Mouse (Mus musculus): Measurements from ENCODE around the gene E4f1. TPM values are rescaled to one million over a fixed set of nuclear protein-coding genes. Genes with fewer than 3 reads are reported as not detected.

The E4f1 gene
- total RNA-seq, 2 experiments from 2014 or later, result 9.8 to 10.1 TPM

DNA sequence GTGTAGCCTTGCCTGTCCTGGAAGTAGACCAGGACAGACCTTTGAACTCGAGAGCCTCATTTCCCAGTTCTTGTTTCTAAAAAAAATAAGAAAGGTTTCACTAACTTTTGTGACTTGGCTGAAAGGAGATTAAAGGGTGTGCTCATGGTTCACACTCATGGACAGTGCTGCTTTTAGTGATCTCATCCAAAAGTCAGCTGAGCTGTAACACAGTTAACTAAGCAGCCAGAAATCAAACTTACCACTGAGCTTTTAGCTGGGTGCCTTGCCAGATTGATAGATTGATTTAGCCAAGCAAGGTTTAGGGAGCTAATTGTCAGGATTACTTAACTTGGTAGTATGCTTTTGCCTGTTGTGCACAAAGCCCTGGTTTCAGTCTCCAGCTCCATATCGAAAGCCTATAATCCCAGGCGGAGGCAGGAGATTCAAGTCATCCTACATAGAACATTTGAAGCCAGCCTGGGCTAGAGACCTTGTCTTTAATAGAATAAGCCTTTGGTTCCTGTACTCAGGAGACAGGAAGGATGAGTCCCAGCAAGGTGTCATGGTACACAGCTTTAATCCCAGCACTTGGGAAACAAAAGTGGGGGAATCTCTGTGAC is 54.0 kb downstream of the E4f1 start:
- DNase-seq, result no peak

GRCm38 (mm10) chr17:24415011-24415410 is 55.1 kb downstream of the E4f1 start:
- DNase-seq, result no peak

- DNase-seq, result peak; percentile 95
Measured at GRCm38 (mm10) chr17:24414230-24414976, 55.7 kb downstream of the E4f1 start, which contains the start of gene Rnps1. TSS of gene Rnps1 (plus strand) at chr17:24414565.

DNA sequence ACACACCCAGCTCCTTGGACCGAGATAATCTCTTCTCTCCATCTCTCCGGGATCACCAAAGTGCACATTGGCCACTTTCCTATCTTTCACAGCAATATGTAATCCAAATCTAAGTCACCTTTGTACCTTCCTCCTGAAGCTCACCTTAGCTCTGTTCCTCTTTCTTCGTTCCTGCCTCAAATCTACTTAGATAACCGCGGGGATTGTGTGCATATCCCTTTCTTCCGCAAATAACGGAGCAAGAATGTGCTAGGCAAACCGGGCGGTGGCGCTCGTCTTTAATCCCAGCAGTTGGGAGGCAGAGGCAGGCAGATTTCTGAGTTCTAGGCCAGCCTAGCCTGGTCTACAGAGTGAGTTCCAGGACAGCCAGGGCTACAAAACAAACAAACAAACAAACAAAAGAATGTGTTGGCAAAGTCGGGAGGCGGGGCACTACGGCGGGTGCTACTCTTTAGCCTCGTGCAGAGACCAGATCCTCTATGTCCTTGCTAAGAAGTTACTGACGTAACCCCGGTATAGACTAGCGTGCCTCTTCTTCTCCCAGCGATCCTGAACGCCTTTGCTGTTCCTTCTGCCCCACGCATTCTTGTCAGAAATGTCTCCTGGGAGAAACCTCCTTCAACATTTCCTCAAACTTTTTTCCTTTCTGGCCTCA is 56.4 kb downstream of the E4f1 start:
- DNase-seq, result peak in 1 of 2 experiments; percentile 31

GRCm38 (mm10) chr17:24407116-24407803 is 62.9 kb downstream of the E4f1 start:
- DNase-seq, result no peak

- no peak for DNase-seq
Measured at GRCm38 (mm10) chr17:24402371-24402770, 67.7 kb downstream of the E4f1 start.

DNA sequence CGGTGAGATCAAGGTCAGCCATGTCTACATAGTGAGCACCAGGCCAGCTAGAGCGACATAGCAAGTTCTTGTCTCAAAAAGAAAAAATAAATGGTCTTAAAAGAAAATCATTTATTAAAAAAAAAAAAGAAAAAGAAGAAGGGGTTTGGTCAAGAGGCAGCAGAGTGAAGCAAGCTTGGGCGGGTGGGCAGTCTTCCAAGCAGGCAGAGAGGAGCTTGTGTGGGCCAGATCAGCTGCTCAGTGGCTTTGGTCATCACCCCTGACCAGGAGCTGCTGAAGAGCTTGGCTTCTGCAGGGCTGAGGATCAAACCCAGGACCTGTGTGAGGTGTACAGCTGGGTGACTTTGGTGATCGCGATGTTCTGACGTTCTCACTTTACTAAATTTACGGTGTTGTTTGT is 75.7 kb downstream of the E4f1 start:
- peak in 1 of 2 experiments; percentile 18 for DNase-seq

Other genes starting within 250 kb of the E4f1 start
- 1 to 10 TPM; 1.9 to 3.0 TPM for gene Tedc2, start 249.5 kb downstream of the E4f1 start, total RNA-seq (2021)
- under 1 TPM; 0.62 to 0.65 TPM for gene Ccnf, start 218.8 kb downstream of the E4f1 start, total RNA-seq (2021)
- under 1 TPM in 1 of 2 experiments, not detected in 1; 0.05 TPM for gene Abca17, start 119.2 kb downstream of the E4f1 start, total RNA-seq (2021)
- 10 to 100 TPM; 11.1 to 13.1 TPM for gene Abca3, start 118.4 kb downstream of the E4f1 start, total RNA-seq (2021)
- 10 to 100 TPM; 60.6 to 64.6 TPM for gene Rnps1, start 55.7 kb downstream of the E4f1 start, total RNA-seq (2021)
- 100 to 1,000 TPM; 472 to 487 TPM for gene Eci1, start 43.7 kb downstream of the E4f1 start, total RNA-seq (2021)
- gene Dnase1l2, start 27.2 kb downstream of the E4f1 start, total RNA-seq (2021), result 1 to 10 TPM in 1 of 2 experiments, under 1 TPM in 1; 0.69 to 1.5 TPM
- 10 to 100 TPM; 40.1 to 43.5 TPM for gene Pgp, start 79 bp upstream of the E4f1 start, total RNA-seq (2021)
- not detected for gene Bricd5, start 3.6 kb upstream of the E4f1 start, total RNA-seq (2021)
- gene Mlst8, start 8.8 kb upstream of the E4f1 start, total RNA-seq (2021), result 10 to 100 TPM in 1 of 2 experiments, 1 to 10 TPM in 1; 8.1 to 10.3 TPM
- under 1 TPM; 0.15 to 0.20 TPM for gene Caskin1, start 18.3 kb upstream of the E4f1 start, total RNA-seq (2021)
- gene Traf7, start 57.6 kb upstream of the E4f1 start, total RNA-seq (2021), result 10 to 100 TPM; 35.8 to 38.5 TPM
- not detected for gene Rab26, start 63.9 kb upstream of the E4f1 start, total RNA-seq (2021)
- 10 to 100 TPM; 34.1 to 34.5 TPM for gene Pkd1, start 79.5 kb upstream of the E4f1 start, total RNA-seq (2021)
- 100 to 1,000 TPM; 104 to 108 TPM for gene Tsc2, start 162.3 kb upstream of the E4f1 start, total RNA-seq (2021)
- 1 to 10 TPM; 2.6 to 3.1 TPM for gene Nthl1, start 162.4 kb upstream of the E4f1 start, total RNA-seq (2021)
- gene Slc9a3r2, start 180.0 kb upstream of the E4f1 start, total RNA-seq (2021), result 100 to 1,000 TPM in 1 of 2 experiments, 10 to 100 TPM in 1; 88.2 to 103 TPM
- gene Npw, start 188.1 kb upstream of the E4f1 start, total RNA-seq (2021), result not detected
- 10 to 100 TPM; 16.4 to 17.2 TPM for gene Zfp598, start 199.4 kb upstream of the E4f1 start, total RNA-seq (2021)
- under 1 TPM in 1 of 2 experiments, not detected in 1; 0.17 TPM for gene Syngr3, start 219.6 kb upstream of the E4f1 start, total RNA-seq (2021)
- gene Gfer, start 225.8 kb upstream of the E4f1 start, total RNA-seq (2021), result 10 to 100 TPM; 24.0 to 24.3 TPM
- gene Noxo1, start 225.9 kb upstream of the E4f1 start, total RNA-seq (2021), result under 1 TPM; 0.77 to 0.99 TPM
- 10 to 100 TPM; 18.0 to 20.1 TPM for gene Tbl3, start 237.3 kb upstream of the E4f1 start, total RNA-seq (2021)
- gene Rnf151, start 247.8 kb upstream of the E4f1 start, total RNA-seq (2021), result not detected
- gene Rps2, start 247.8 kb upstream of the E4f1 start, total RNA-seq (2021), result 100 to 1,000 TPM; 701 to 738 TPM